Comparison of ENCODE assay signal across 8 mouse cellular contexts in the genomic region with DNA sequence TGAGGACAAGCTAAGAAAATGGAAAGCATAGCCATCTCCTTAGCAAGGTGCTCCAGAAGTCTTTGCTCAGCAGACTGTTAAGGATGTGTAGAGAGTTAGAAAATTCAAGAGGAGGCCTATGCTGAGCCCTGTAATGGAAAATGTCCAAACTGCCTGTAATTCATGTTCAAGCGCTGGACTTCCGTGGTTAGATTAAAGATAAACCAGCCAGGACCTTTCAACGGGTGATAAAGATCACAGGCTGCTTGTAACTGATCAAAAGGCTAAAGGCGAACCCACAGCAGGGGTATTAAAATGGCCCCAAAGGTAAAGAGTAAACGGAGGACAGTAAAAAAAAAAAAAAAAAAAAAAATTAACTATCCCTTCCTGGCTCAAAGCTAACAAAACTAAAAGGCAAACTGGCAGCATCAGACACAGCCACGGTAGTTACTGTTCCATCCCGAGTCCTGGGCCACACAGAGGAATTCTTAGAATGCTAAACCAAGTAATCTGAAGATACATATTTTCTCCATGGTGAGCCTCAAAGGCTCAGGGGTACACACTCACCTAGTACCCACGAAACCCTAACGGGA. TPM values are rescaled to one million over a fixed set of nuclear protein-coding genes. Genes with fewer than 3 reads are reported as not detected.
A peak's percentile ranks its signal among the peaks of the same experiment; 100 is the strongest.
DNase-seq lines count a peak whose midpoint lies in the region; ATAC-seq and TF ChIP-seq lines count a peak whose summit lies in the region.

No protein-coding gene starts in this region.

- H3K27ac ChIP-seq in liver, adult 2 months (replicated peaks; ENCODE audit: insufficient read depth, low read depth, low read length), result peak overlapping the region; percentile 100
- peak overlapping the region; percentile 95 for H3K27ac ChIP-seq in forebrain, embryonic 10.5 days
- H3K27ac ChIP-seq in neural tube, embryonic 15.5 days (replicated peaks), result peak overlapping the region; percentile 98; the same call in 1 of the 2 replicates

- no peaks in the 10 kb centered on the region for H3K27me3 ChIP-seq in liver, adult 2 months (ENCODE audit: control insufficient read depth, insufficient read depth, low read length)
- H3K27me3 ChIP-seq in forebrain, embryonic 10.5 days (ENCODE audit: poor library complexity, severe bottlenecking), result no peaks in the 10 kb centered on the region
- H3K27me3 ChIP-seq in neural tube, embryonic 15.5 days (replicated peaks), result no peaks in the 10 kb centered on the region

- DNase-seq in liver, adult 2 months (ENCODE audit: extremely low read depth, low read depth, low spot score), result peak; percentile 95
- DNase-seq in liver, result no peak
- no peak for DNase-seq in forebrain, embryonic 10.5 days (ENCODE audit: extremely low spot score, low spot score)
- DNase-seq in kidney, postnatal 25 days, result peak; percentile 59 to 73
- no peak for DNase-seq in embryo, embryonic 11 days
- DNase-seq in frontal cortex, postnatal 10 days (ENCODE audit: low spot score in 2 of 2), result no peak
- no peak for DNase-seq in layer of hippocampus, postnatal 14 days (ENCODE audit: low spot score in 2 of 2)

- peak overlapping the region; percentile 98 for H3K4me3 ChIP-seq in liver, adult 2 months (ENCODE audit: insufficient read depth, low read depth, low read length)
- peak overlapping the region; percentile 87 for H3K4me3 ChIP-seq in forebrain, embryonic 10.5 days
- peak overlapping the region; percentile 86 for H3K4me3 ChIP-seq in neural tube, embryonic 15.5 days (replicated peaks)

- H3K79me2 ChIP-seq in liver, adult 2 months (ENCODE audit: control insufficient read depth, insufficient read depth, low read length), result peaks cover 27% of the 10 kb centered on the region

- ATAC-seq in neural tube, embryonic 15.5 days (ENCODE audit: low FRiP score), result no peak

- no peaks in the 10 kb centered on the region for H3K36me3 ChIP-seq in liver, adult 2 months (ENCODE audit: control insufficient read depth, insufficient read depth, low read length)
- H3K36me3 ChIP-seq in forebrain, embryonic 10.5 days (replicated peaks), result no peaks in the 10 kb centered on the region
- H3K36me3 ChIP-seq in neural tube, embryonic 15.5 days, result no peaks in the 10 kb centered on the region

- TF ChIP-seq POLR2A in liver, adult 2 months (IDR thresholded peaks at IDR 0.05; ENCODE audit: extremely low read depth, insufficient read depth, low read length), result no peak

- H3K4me2 ChIP-seq in neural tube, embryonic 15.5 days, result peak overlapping the region; percentile 91

- H3K9ac ChIP-seq in liver, adult 2 months (ENCODE audit: low read depth, low read length), result peak overlapping the region; percentile 75
- H3K9ac ChIP-seq in neural tube, embryonic 15.5 days (replicated peaks), result peak overlapping the region; percentile 52; the same call in 1 of the 2 replicates

- peaks cover 34% of the 10 kb centered on the region for H3K4me1 ChIP-seq in liver, adult 2 months (ENCODE audit: control insufficient read depth, insufficient read depth, low read length)
- peaks cover 28% of the 10 kb centered on the region for H3K4me1 ChIP-seq in forebrain, embryonic 10.5 days
- peaks cover 36% of the 10 kb centered on the region for H3K4me1 ChIP-seq in neural tube, embryonic 15.5 days

- TF ChIP-seq CTCF in liver, adult 2 months (IDR thresholded peaks at IDR 0.05; ENCODE audit: low read depth, low read length), result no peak

- 0 out of 2 replicates have a peak, but pooled peaks cover 5% of the 10 kb centered on the region for H3K9me3 ChIP-seq in forebrain, embryonic 10.5 days
- H3K9me3 ChIP-seq in neural tube, embryonic 15.5 days (replicated peaks), result no peaks in the 10 kb centered on the region

- 15% methylated on average over 9 of the region's 9 CpGs for WGBS in liver, adult 2 months
- WGBS in forebrain, embryonic 10.5 days, result 79% methylated on average over 9 of the region's 9 CpGs
- 61% methylated on average over 9 of the region's 9 CpGs for WGBS in neural tube, embryonic 15.5 days

RNA-seq across cellular contexts. Expression of gene Zfp787, which starts 1.2 kb away (rescaled TPM):
- 33.7 and 36.8 TPM in 2 replicates for total RNA-seq in liver, adult 2 months (2014; rRNA removed)
- polyA plus RNA-seq in liver, adult 2 months (2012; rRNA removed), result 46.0 and 51.7 TPM in 2 replicates
- 23.7 and 24.4 TPM in 2 replicates for polyA plus RNA-seq in forebrain, embryonic 10.5 days (2016; fragmentation: Nextera tagmentation; extraction: Ambion mirVana)
- polyA plus RNA-seq in neural tube, embryonic 15.5 days (2015; fragmentation: Nextera tagmentation; extraction: Ambion mirVana), result 26.0 and 28.6 TPM in 2 replicates
- 10 to 100 TPM; 25.7 to 26.8 TPM for total RNA-seq in layer of hippocampus, postnatal 14 days (2021)

RNA-seq across cellular contexts. Expression of gene Zfp444, which starts 15.0 kb away (rescaled TPM):
- 11.0 and 17.5 TPM in 2 replicates for total RNA-seq in liver, adult 2 months (2014; rRNA removed)
- polyA plus RNA-seq in liver, adult 2 months (2012; rRNA removed), result 23.9 and 29.7 TPM in 2 replicates
- polyA plus RNA-seq in forebrain, embryonic 10.5 days (2016; fragmentation: Nextera tagmentation; extraction: Ambion mirVana), result 69.8 and 78.2 TPM in 2 replicates
- 80.3 and 86.4 TPM in 2 replicates for polyA plus RNA-seq in neural tube, embryonic 15.5 days (2015; fragmentation: Nextera tagmentation; extraction: Ambion mirVana)
- 10 to 100 TPM; 51.1 to 54.6 TPM for total RNA-seq in layer of hippocampus, postnatal 14 days (2021)

RNA-seq across cellular contexts. Expression of gene Galp, which starts 39.9 kb away (rescaled TPM):
- total RNA-seq in liver, adult 2 months (2014; rRNA removed), result not detected in 2 replicates
- polyA plus RNA-seq in liver, adult 2 months (2012; rRNA removed), result not detected in 2 replicates
- not detected in 2 replicates for polyA plus RNA-seq in forebrain, embryonic 10.5 days (2016; fragmentation: Nextera tagmentation; extraction: Ambion mirVana)
- not detected in 2 replicates for polyA plus RNA-seq in neural tube, embryonic 15.5 days (2015; fragmentation: Nextera tagmentation; extraction: Ambion mirVana)
- total RNA-seq in layer of hippocampus, postnatal 14 days (2021), result not detected

Comparison
In these comparisons a context has a peak if more than half of its experiments do, and no peak if none do; other contexts are left out.
1. DNase-seq: peak in liver, adult 2 months (single experiment) and kidney, postnatal 25 days (2 of 2); none in liver (single experiment), forebrain, embryonic 10.5 days (single experiment), embryo, embryonic 11 days (single experiment), frontal cortex, postnatal 10 days (0 of 2) and layer of hippocampus, postnatal 14 days (0 of 2).
2. Peak in every context shown above with its lines, with median percentiles within 50 percentile points of each other: H3K27ac ChIP-seq and H3K4me3 ChIP-seq.